Mouse (Mus musculus): ENCODE data around the gene Rxrg. TPM values are rescaled to one million over a fixed set of nuclear protein-coding genes. Genes with fewer than 3 reads are reported as not detected.

Gene Rxrg
- polyA plus RNA-seq, 1 experiment: not detected

- no peaks in the 10 kb centered on the region for H3K4me1 ChIP-seq (ENCODE audit: control insufficient read depth, insufficient read depth, low read length)
- no peak overlapping the region for H3K4me3 ChIP-seq (replicated peaks; ENCODE audit: control insufficient read depth, low read depth, low read length)
- TF ChIP-seq POLR2A (IDR thresholded peaks at IDR 0.05; ENCODE audit: borderline replicate concordance, control insufficient read depth, low read depth, low read length) (no peak), CTCF (IDR thresholded peaks at IDR 0.05; ENCODE audit: control insufficient read depth, insufficient read depth, low read length) (no peak)
- WGBS: 80% methylated on average over 6 of the region's 6 CpGs
- H3K27ac ChIP-seq (ENCODE audit: control insufficient read depth, insufficient read depth, low read depth, low read length, poor library complexity): no peak overlapping the region
These were observed 33.6 kb downstream of the Rxrg start for GRCm38 (mm10) chr1:167631765-167632164.

GRCm38 (mm10) chr1:167635702-167636101 lies 37.5 kb downstream of the Rxrg start:
- 71% methylated on average over 12 of the region's 12 CpGs for WGBS
- no peak overlapping the region for H3K27ac ChIP-seq (ENCODE audit: control insufficient read depth, insufficient read depth, low read depth, low read length, poor library complexity)
- TF ChIP-seq CTCF (IDR thresholded peaks at IDR 0.05; ENCODE audit: control insufficient read depth, insufficient read depth, low read length) (no peak), POLR2A (IDR thresholded peaks at IDR 0.05; ENCODE audit: borderline replicate concordance, control insufficient read depth, low read depth, low read length) (no peak)
- no peaks in the 10 kb centered on the region for H3K4me1 ChIP-seq (ENCODE audit: control insufficient read depth, insufficient read depth, low read length)
- no peak overlapping the region for H3K4me3 ChIP-seq (replicated peaks; ENCODE audit: control insufficient read depth, low read depth, low read length)

DNA sequence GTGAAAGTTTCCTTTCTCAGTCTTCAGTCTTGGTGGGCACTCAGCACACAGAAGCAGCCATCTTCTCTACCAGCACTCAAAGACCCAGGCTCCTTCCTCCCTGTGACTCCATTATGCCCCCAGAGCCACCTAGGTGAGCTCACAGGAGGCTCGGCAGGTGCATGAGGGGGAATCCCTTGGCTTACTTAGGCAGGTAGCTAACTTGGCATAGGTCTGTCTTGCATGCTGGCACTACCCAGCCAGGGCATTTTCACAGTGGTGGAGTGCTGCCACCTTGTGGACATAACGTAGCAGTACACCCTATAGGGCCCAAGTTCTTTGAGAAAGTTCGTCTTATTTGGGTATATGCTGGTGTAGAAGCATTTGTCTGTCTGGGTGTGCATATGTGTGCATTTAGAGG lies 38.8 kb downstream of the Rxrg start:
- H3K4me1 ChIP-seq (ENCODE audit: control insufficient read depth, insufficient read depth, low read length): no peaks in the 10 kb centered on the region
- WGBS: 8% methylated on average over 3 of the region's 3 CpGs
- H3K27ac ChIP-seq (ENCODE audit: control insufficient read depth, insufficient read depth, low read depth, low read length, poor library complexity): no peak overlapping the region
- TF ChIP-seq CTCF (IDR thresholded peaks at IDR 0.05; ENCODE audit: control insufficient read depth, insufficient read depth, low read length) (peak; percentile 85), POLR2A (IDR thresholded peaks at IDR 0.05; ENCODE audit: borderline replicate concordance, control insufficient read depth, low read depth, low read length) (no peak)
- no peak overlapping the region for H3K4me3 ChIP-seq (replicated peaks; ENCODE audit: control insufficient read depth, low read depth, low read length)

- no peak for TF ChIP-seq POLR2A (IDR thresholded peaks at IDR 0.05; ENCODE audit: borderline replicate concordance, control insufficient read depth, low read depth, low read length)
- peak; percentile 38; the same call in 1 of the 2 replicates for TF ChIP-seq CTCF (IDR thresholded peaks at IDR 0.05; ENCODE audit: control insufficient read depth, insufficient read depth, low read length)
- 37% methylated on average over 13 of the region's 13 CpGs for WGBS
- Histone ChIP-seq H3K4me1 (ENCODE audit: control insufficient read depth, insufficient read depth, low read length) (no peaks in the 10 kb centered on the region), H3K27ac (ENCODE audit: control insufficient read depth, insufficient read depth, low read depth, low read length, poor library complexity) (no peak overlapping the region), H3K4me3 (replicated peaks; ENCODE audit: control insufficient read depth, low read depth, low read length) (no peak overlapping the region)
These were observed 39.9 kb downstream of the Rxrg start for GRCm38 (mm10) chr1:167638053-167638452.

DNA sequence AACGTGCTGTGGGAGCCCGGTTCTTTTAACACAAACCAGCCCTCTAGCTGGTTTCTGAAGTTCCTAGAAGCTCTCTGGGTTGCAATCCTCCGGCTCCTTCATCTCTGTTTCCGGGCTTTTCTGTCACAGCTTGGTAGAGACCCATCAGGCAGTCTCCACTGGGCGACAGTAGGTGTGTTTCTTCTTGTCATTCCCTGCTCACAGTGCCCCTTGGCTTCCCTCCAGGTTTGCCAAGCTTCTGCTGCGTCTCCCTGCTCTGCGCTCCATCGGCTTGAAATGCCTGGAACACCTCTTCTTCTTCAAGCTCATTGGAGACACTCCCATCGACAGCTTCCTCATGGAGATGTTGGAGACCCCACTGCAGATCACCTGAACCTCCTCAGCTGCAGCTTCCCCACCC lies 40.7 kb downstream of the Rxrg start:
- no peaks in the 10 kb centered on the region for H3K4me1 ChIP-seq (ENCODE audit: control insufficient read depth, insufficient read depth, low read length)
- TF ChIP-seq POLR2A (IDR thresholded peaks at IDR 0.05; ENCODE audit: borderline replicate concordance, control insufficient read depth, low read depth, low read length) (no peak), CTCF (IDR thresholded peaks at IDR 0.05; ENCODE audit: control insufficient read depth, insufficient read depth, low read length) (no peak)
- no peak overlapping the region for H3K4me3 ChIP-seq (replicated peaks; ENCODE audit: control insufficient read depth, low read depth, low read length)
- WGBS: 79% methylated on average over 9 of the region's 9 CpGs
- no peak overlapping the region for H3K27ac ChIP-seq (ENCODE audit: control insufficient read depth, insufficient read depth, low read depth, low read length, poor library complexity)

GRCm38 (mm10) chr1:167644866-167645537 lies 46.8 kb downstream of the Rxrg start:
- no peak for TF ChIP-seq POLR2A (IDR thresholded peaks at IDR 0.05; ENCODE audit: borderline replicate concordance, control insufficient read depth, low read depth, low read length)
- TF ChIP-seq CTCF (IDR thresholded peaks at IDR 0.05; ENCODE audit: control insufficient read depth, insufficient read depth, low read length): peak; percentile 64
- 17% methylated on average over 16 of the region's 16 CpGs for WGBS
- Histone ChIP-seq H3K4me1 (ENCODE audit: control insufficient read depth, insufficient read depth, low read length) (no peaks in the 10 kb centered on the region), H3K4me3 (replicated peaks; ENCODE audit: control insufficient read depth, low read depth, low read length) (no peak overlapping the region), H3K27ac (ENCODE audit: control insufficient read depth, insufficient read depth, low read depth, low read length, poor library complexity) (no peak overlapping the region)

GRCm38 (mm10) chr1:167648670-167649069 lies 50.5 kb downstream of the Rxrg start:
- TF ChIP-seq CTCF (IDR thresholded peaks at IDR 0.05; ENCODE audit: control insufficient read depth, insufficient read depth, low read length) (no peak), POLR2A (IDR thresholded peaks at IDR 0.05; ENCODE audit: borderline replicate concordance, control insufficient read depth, low read depth, low read length) (no peak)
- 76% methylated on average over 3 of the region's 3 CpGs for WGBS
- no peak overlapping the region for H3K27ac ChIP-seq (ENCODE audit: control insufficient read depth, insufficient read depth, low read depth, low read length, poor library complexity)
- H3K4me1 ChIP-seq (ENCODE audit: control insufficient read depth, insufficient read depth, low read length): no peaks in the 10 kb centered on the region
- H3K4me3 ChIP-seq (replicated peaks; ENCODE audit: control insufficient read depth, low read depth, low read length): no peak overlapping the region

- no peaks in the 10 kb centered on the region for H3K4me1 ChIP-seq (ENCODE audit: control insufficient read depth, insufficient read depth, low read length)
- no peak overlapping the region for H3K27ac ChIP-seq (ENCODE audit: control insufficient read depth, insufficient read depth, low read depth, low read length, poor library complexity)
- 50% methylated on average over 11 of the region's 11 CpGs for WGBS
- no peak for TF ChIP-seq POLR2A (IDR thresholded peaks at IDR 0.05; ENCODE audit: borderline replicate concordance, control insufficient read depth, low read depth, low read length)
- no peak for TF ChIP-seq CTCF (IDR thresholded peaks at IDR 0.05; ENCODE audit: control insufficient read depth, insufficient read depth, low read length)
- H3K4me3 ChIP-seq (replicated peaks; ENCODE audit: control insufficient read depth, low read depth, low read length): no peak overlapping the region
These were observed 51.0 kb downstream of the Rxrg start for GRCm38 (mm10) chr1:167649122-167649633.

All from bone marrow, adult 2 months (tissue).